Mouse (Mus musculus) MEL (cell line): Measurements from ENCODE around the gene Rin2.

ENCODE experiments used
- CHD1 ChIP-seq: IDR thresholded peaks from 2 replicates; pipeline ENCODE4 v1.6.1; 2012; ENCODE audit warnings: low read depth, mild to moderate bottlenecking, inconsistent platforms, low read length, improper control_type of control experiment
- CTCF ChIP-seq, 3 experiments: IDR thresholded peaks in 2 of 3; conservative IDR thresholded peaks in 1 of 3; 2 replicates each; pipeline ENCODE4 v1.5.1; 2011 to 2012; ENCODE audit warnings: low read length in 3 of 3, low read depth in 2 of 3, mild to moderate bottlenecking in 2 of 3, improper control_type of control experiment in 1 of 3, inconsistent platforms in 1 of 3, mixed read lengths in 1 of 3, moderate library complexity in 1 of 3; ENCODE audit not compliant: control insufficient read depth in 1 of 3, insufficient read depth in 1 of 3, poor library complexity in 1 of 3, severe bottlenecking in 1 of 3
- HCFC1 ChIP-seq: IDR thresholded peaks from 2 replicates; pipeline ENCODE4 v1.6.1; 2012; ENCODE audit warnings: low read depth, mild to moderate bottlenecking, inconsistent platforms, low read length, improper control_type of control experiment, moderate library complexity
- JUND ChIP-seq: IDR thresholded peaks from 2 replicates; pipeline ENCODE4 v1.6.1; 2011; ENCODE audit warnings: low read depth, mild to moderate bottlenecking, improper control_type of control experiment, low read length
- MEF2A ChIP-seq: IDR thresholded peaks from 2 replicates; pipeline ENCODE4 v1.6.1; 2014; ENCODE audit warnings: low read depth, mild to moderate bottlenecking, inconsistent platforms, low read length, improper control_type of control experiment; ENCODE audit not compliant: poor library complexity, insufficient replicate concordance, severe bottlenecking; ENCODE audit errors: extremely low read depth
- MXI1 ChIP-seq: IDR thresholded peaks from 2 replicates; pipeline ENCODE4 v1.6.1; 2011; ENCODE audit warnings: mild to moderate bottlenecking, low read depth, low read length, improper control_type of control experiment
- MYB ChIP-seq: IDR thresholded peaks from 2 replicates; pipeline ENCODE4 v1.6.1; 2011; ENCODE audit warnings: mild to moderate bottlenecking, low read depth, low read length, improper control_type of control experiment
- TBP ChIP-seq: IDR thresholded peaks from 2 replicates; pipeline ENCODE4 v1.8.0; 2011; ENCODE audit warnings: low read depth, low read length, improper control_type of control experiment
- USF2 ChIP-seq, 2 experiments: IDR thresholded peaks; 2 replicates each; pipeline ENCODE4 v1.6.1; 2011 to 2012; ENCODE audit warnings: improper control_type of control experiment in 2 of 2, low read length in 2 of 2, borderline replicate concordance in 1 of 2, inconsistent platforms in 1 of 2, low read depth in 1 of 2, mild to moderate bottlenecking in 1 of 2; ENCODE audit not compliant: insufficient read depth in 1 of 2
- ZKSCAN1 ChIP-seq: IDR thresholded peaks from 2 replicates; pipeline ENCODE4 v1.6.1; 2012; ENCODE audit warnings: low read depth, mild to moderate bottlenecking, inconsistent platforms, low read length, improper control_type of control experiment, moderate library complexity
- ZMIZ1 ChIP-seq: IDR thresholded peaks from 2 replicates; pipeline ENCODE4 v1.6.1; 2012; ENCODE audit warnings: low read depth, mild to moderate bottlenecking, inconsistent platforms, low read length, improper control_type of control experiment, moderate library complexity
- ZNF384 ChIP-seq: IDR thresholded peaks from 2 replicates; pipeline ENCODE4 v1.6.1; 2012; ENCODE audit warnings: low read depth, mild to moderate bottlenecking, inconsistent platforms, low read length, improper control_type of control experiment

- no peak for TF ChIP-seq MEF2A
- no peak for TF ChIP-seq TBP
- TF ChIP-seq MXI1: no peak
- TF ChIP-seq JUND: no peak
- TF ChIP-seq MYB: no peak
- TF ChIP-seq USF2 (IDR thresholded peaks at IDR 0.05; ENCODE audit: borderline replicate concordance in 1 of 2, insufficient read depth in 1 of 2, low read depth in 1 of 2, low read length in 2 of 2): no peak
- no peak for TF ChIP-seq CTCF (IDR thresholded peaks at IDR 0.05 in 2 of 3, conservative IDR thresholded peaks at IDR 0.05 in 1 of 3; ENCODE audit: control insufficient read depth in 1 of 3, insufficient read depth in 1 of 3, low read depth in 2 of 3, low read length in 3 of 3, poor library complexity in 1 of 3, severe bottlenecking in 1 of 3)
- TF ChIP-seq CHD1: no peak
- no peak for TF ChIP-seq ZKSCAN1
- no peak for TF ChIP-seq ZNF384
- TF ChIP-seq ZMIZ1: no peak
- no peak for TF ChIP-seq HCFC1
Measured at GRCm38 (mm10) chr2:145857864-145858263, 182.8 kb downstream of the Rin2 start.
